Mouse (Mus musculus) C2C12 (cell line): ENCODE data around the gene Frmd8. TPM values are rescaled to one million over a fixed set of nuclear protein-coding genes. Genes with fewer than 3 reads are reported as not detected.

Experiments
- H3K27me3 ChIP-seq: one replicate; pipeline ENCODE4 v1.6.1; 2011; ENCODE audit not compliant: control insufficient read depth, insufficient read depth, insufficient read length
- H3K36me3 ChIP-seq: one replicate; pipeline ENCODE4 v1.6.1; 2011; ENCODE audit not compliant: control insufficient read depth, insufficient read depth
- H3K4me3 ChIP-seq: one replicate; pipeline ENCODE4 v1.5.1; 2011; ENCODE audit warnings: mild to moderate bottlenecking, control low read depth; ENCODE audit not compliant: poor library complexity, insufficient read depth, severe bottlenecking
- H3K79me2 ChIP-seq: one replicate; pipeline ENCODE4 v1.6.1; 2011; ENCODE audit not compliant: control insufficient read depth, insufficient read depth
- H3K79me3 ChIP-seq: one replicate; pipeline ENCODE4 v1.6.1; 2011; ENCODE audit warnings: low read depth, control low read depth
- H3ac ChIP-seq: one replicate; pipeline ENCODE3; 2011; ENCODE audit warnings: low read depth; ENCODE audit not compliant: control insufficient read depth, insufficient read length
- CEBPB ChIP-seq: IDR thresholded peaks from one replicate; pipeline ENCODE4 v1.6.1; 2011; ENCODE audit warnings: low read depth, mild to moderate bottlenecking, control low read depth, moderate library complexity
- CTCF ChIP-seq: IDR thresholded peaks from one replicate; pipeline ENCODE4 v1.5.1; 2011; ENCODE audit not compliant: control insufficient read depth, insufficient read depth, insufficient read length
- FOSL1 ChIP-seq: IDR thresholded peaks from one replicate; pipeline ENCODE4 v1.8.0; 2011; ENCODE audit warnings: mild to moderate bottlenecking, low read length; ENCODE audit not compliant: poor library complexity, insufficient read depth, severe bottlenecking
- MAX ChIP-seq: IDR thresholded peaks from one replicate; pipeline ENCODE4 v1.6.1; 2011; ENCODE audit warnings: mild to moderate bottlenecking, control low read depth
- MYOD1 ChIP-seq: IDR thresholded peaks from one replicate; pipeline ENCODE4 v1.6.1; 2011; ENCODE audit warnings: low read depth; ENCODE audit not compliant: control insufficient read depth, insufficient read length
- MYOG ChIP-seq: IDR thresholded peaks from one replicate; pipeline ENCODE4 v1.6.1; 2011; ENCODE audit not compliant: control insufficient read depth, insufficient read length; ENCODE audit errors: extremely low read depth
- USF1 ChIP-seq: IDR thresholded peaks from one replicate; pipeline ENCODE4 v1.6.1; 2011; ENCODE audit warnings: low read depth, mild to moderate bottlenecking, control low read depth, moderate library complexity
- polyA plus RNA-seq: library from polyadenylated mRNA; unstranded; fragments of >200 nt; fragmentation: generic; extraction: Trizol; gene quantifications from one replicate; pipeline ENCODE4 v1.2.1, GENCODE M21; 2012; ENCODE audit warnings: missing spikeins

Gene Frmd8
- polyA plus RNA-seq, 1 experiment, result 44.1 TPM

DNA sequence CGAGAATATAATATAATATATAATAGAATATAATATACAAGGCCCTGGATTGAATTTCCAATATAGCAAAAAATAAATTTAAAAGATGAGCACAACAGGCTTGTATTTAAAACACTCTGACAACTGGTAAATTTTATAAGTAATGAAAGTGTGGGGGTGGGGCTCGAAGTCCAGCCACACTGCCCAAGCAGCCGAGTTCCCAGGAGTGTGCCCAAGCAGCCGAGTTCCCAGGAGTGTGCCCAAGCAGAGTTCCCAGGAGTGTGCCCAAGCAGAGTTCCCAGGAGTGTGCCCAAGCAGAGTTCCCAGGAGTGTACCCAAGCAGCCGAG lies 53.3 kb downstream of the Frmd8 start:
- Histone ChIP-seq H3K79me3 (peaks cover 7% of the 10 kb centered on the region), H3ac (no peak overlapping the region), H3K4me3 (no peak overlapping the region), H3K27me3 (no peaks in the 10 kb centered on the region), H3K79me2 (peaks cover 26% of the 10 kb centered on the region), H3K36me3 (peaks cover 54% of the 10 kb centered on the region)
- TF ChIP-seq MYOG, result no peak
- no peak for TF ChIP-seq CTCF
- TF ChIP-seq MYOD1, result no peak
- no peak for TF ChIP-seq FOSL1
- no peak for TF ChIP-seq MAX
- no peak for TF ChIP-seq USF1
- TF ChIP-seq CEBPB, result no peak

DNA sequence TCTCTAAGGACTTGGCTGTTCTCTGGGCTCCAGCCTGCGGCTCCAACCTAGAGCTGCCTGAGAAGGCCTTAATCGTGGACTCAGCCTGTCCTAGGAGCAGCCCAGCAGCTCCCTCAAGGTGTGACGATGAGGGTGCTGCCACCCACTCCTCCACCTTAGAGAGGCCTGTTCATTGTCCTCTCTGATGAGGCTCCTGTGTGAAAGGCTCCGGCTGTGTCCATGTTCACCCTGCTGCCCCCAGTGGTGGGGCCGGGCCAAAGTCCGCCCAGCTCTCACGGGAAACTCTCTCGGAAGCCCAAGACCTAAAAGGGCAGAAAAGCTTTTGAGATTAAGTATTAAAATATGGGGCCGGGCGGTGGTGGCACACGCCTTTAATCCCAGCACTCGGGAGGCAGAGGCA lies 55.5 kb downstream of the Frmd8 start:
- Histone ChIP-seq H3ac (no peak overlapping the region), H3K36me3 (peaks cover 32% of the 10 kb centered on the region), H3K79me3 (peaks cover 1% of the 10 kb centered on the region), H3K27me3 (no peaks in the 10 kb centered on the region), H3K79me2 (peaks cover 5% of the 10 kb centered on the region), H3K4me3 (no peak overlapping the region)
- TF ChIP-seq USF1 (no peak), MAX (no peak), MYOG (no peak)

DNA sequence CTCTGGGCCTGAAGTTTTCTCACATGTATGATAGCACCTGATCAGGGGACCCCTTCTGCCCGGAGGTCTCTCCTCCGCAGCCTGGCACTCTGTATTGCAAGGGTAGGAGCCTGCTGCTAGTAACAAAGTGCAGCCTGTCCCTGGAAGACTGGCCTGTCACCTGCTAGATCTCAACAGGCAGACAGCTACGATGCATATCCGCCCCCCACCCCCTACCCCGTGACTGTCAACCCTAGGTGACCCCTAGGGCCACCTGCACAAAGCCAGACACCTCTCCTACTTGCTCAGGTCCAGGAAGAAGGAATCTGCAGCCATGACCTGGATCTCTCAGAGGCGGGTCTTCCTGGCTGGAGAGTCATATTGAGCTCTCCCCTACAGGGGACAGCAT lies 56.5 kb downstream of the Frmd8 start:
- Histone ChIP-seq H3ac (no peak overlapping the region), H3K79me3 (no peaks in the 10 kb centered on the region), H3K36me3 (peaks cover 22% of the 10 kb centered on the region), H3K27me3 (no peaks in the 10 kb centered on the region), H3K79me2 (peaks cover 3% of the 10 kb centered on the region), H3K4me3 (no peak overlapping the region)
- no peak for TF ChIP-seq USF1

DNA sequence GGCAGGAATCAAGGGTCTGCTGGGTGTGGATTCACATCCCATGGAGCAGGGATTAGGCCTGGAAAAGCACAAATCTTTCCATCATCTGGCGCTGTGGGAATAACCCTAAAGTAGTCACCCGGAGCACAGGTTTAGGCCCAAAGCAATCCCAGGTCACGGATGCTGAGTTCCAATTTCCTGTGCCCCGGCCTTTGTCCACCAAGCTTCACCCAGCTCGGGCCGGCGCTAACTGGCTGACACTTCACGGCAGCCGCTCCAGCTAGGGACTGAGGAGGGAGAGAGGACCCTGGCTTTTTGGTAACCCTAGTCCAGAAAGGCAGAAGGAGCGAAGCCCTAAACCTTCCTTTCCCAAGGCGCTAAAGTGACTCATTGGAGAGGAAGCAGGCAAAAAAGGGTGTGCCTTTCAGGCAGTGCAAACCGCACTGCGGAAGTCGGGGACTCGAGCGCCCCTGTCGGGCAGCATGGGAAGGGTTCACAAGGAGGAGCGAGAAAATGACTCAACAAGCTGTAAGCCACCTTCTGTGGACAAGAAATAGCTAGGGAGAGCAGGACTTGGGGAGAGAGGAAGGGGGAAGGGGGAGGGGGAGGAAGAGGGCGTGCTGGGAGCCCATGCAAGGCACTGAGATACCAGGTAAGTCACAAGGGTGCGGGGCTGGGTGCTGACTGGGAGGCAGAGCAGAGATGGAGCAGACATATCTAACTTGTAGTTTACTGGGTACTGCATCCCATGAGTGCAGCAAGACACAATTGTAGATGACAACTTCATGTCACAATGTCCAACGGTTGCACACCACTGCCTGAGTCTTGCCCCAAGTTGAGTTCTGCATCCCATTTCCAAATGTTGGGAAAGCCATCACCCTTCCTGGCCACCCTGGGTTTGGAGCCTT lies 57.1 kb downstream of the Frmd8 start:
- Histone ChIP-seq H3ac (peak overlapping the region; percentile 77), H3K79me2 (peaks cover 9% of the 10 kb centered on the region), H3K36me3 (peaks cover 16% of the 10 kb centered on the region), H3K4me3 (no peak overlapping the region), H3K27me3 (no peaks in the 10 kb centered on the region), H3K79me3 (no peaks in the 10 kb centered on the region)
- TF ChIP-seq MAX (peak; percentile 88), MYOD1 (no peak), USF1 (no peak), FOSL1 (peak; percentile 42), CTCF (peak; percentile 43)

DNA sequence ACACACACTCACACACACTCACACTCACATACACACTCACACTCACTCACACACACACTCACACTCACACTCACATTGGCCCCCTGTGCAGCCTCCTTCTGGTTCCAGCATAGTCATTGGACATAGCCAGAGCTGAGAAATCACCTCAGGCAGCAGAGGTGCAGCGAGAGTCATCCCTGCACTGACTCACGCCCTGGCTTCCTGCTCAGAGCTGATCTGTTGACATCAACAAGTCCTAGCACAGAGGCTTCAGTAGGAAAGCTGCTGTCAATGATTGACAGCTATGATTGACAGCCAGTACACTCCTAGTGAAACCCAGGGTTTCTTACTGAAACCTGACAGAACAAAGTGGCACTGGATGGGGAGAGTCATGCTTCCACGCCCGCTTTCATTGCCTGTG lies 59.1 kb downstream of the Frmd8 start:
- H3K4me3 ChIP-seq, result no peak overlapping the region
- H3K27me3 ChIP-seq, result no peaks in the 10 kb centered on the region
- no peaks in the 10 kb centered on the region for H3K79me3 ChIP-seq
- no peak overlapping the region for H3ac ChIP-seq
- H3K79me2 ChIP-seq, result peaks cover 17% of the 10 kb centered on the region
- TF ChIP-seq CEBPB (no peak), MYOG (no peak), CTCF (no peak), USF1 (no peak), FOSL1 (no peak), MYOD1 (no peak), MAX (no peak)
- H3K36me3 ChIP-seq, result peaks cover 5% of the 10 kb centered on the region

DNA sequence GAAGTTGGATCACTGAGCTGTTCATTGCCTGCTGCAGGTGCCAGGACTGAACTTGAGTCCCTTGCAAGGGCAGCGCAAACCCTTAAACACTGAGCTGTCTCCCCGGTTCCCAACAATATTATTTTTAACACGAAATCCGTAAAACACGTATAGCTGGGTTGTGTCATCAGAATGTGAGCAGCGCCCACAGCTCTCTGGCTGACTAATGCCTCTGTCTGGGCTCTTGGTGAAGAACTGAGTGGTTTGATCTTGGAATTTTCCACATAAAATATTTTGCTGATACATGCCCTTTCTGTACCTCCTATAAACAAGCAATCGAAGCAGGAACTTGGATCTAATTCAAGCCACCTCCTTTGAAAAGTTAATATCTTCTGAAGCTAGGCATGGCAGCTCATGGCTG lies 60.1 kb downstream of the Frmd8 start:
- peaks cover 21% of the 10 kb centered on the region for H3K79me2 ChIP-seq
- no peaks in the 10 kb centered on the region for H3K79me3 ChIP-seq
- TF ChIP-seq MYOG (no peak), CTCF (no peak), MAX (no peak), CEBPB (peak; percentile 66)
- H3K4me3 ChIP-seq, result no peak overlapping the region
- H3ac ChIP-seq, result no peak overlapping the region
- H3K27me3 ChIP-seq, result no peaks in the 10 kb centered on the region
- peaks cover 5% of the 10 kb centered on the region for H3K36me3 ChIP-seq
